ENCODE assay signal across 11 mouse cellular contexts in genomic region chr4:89446765-89447487, GRCm38 (mm10).
DNase-seq lines count a peak whose midpoint lies in the region; ATAC-seq and TF ChIP-seq lines count a peak whose summit lies in the region.
"Had no signal": no experiment of that assay in that cellular context is flagged by ENCODE, and none has a peak within 500 bp of the region (broad histone marks: within the 10 kb centered on the region; RNA-seq: fewer than 3 reads in every experiment).

No protein-coding gene starts in this region.

- H3K9ac ChIP-seq in forebrain, embryonic 11.5 days (ENCODE audit: low read length): no peak overlapping the region
- no peak overlapping the region for H3K9ac ChIP-seq in forebrain, embryonic 15.5 days (replicated peaks)
- H3K9ac ChIP-seq: heart, embryonic 13.5 days; neural tube, embryonic 15.5 days had no signal

- H3K27me3 ChIP-seq in forebrain, embryonic 11.5 days (ENCODE audit: control insufficient read depth, insufficient read depth, low read length): no peaks in the 10 kb centered on the region
- H3K27me3 ChIP-seq in forebrain, embryonic 15.5 days: no peaks in the 10 kb centered on the region
- H3K27me3 ChIP-seq: heart, embryonic 13.5 days; neural tube, embryonic 15.5 days had no signal

- no peaks in the 10 kb centered on the region for H3K9me3 ChIP-seq in forebrain, embryonic 11.5 days (ENCODE audit: control insufficient read depth, low read length)
- no peaks in the 10 kb centered on the region for H3K9me3 ChIP-seq in forebrain, embryonic 15.5 days
- H3K9me3 ChIP-seq: heart, embryonic 13.5 days; neural tube, embryonic 15.5 days had no signal

- H3K4me3 ChIP-seq in forebrain, embryonic 11.5 days (ENCODE audit: low read depth, low read length): no peak overlapping the region
- H3K4me3 ChIP-seq in forebrain, embryonic 15.5 days: no peak overlapping the region
- H3K4me3 ChIP-seq in layer of hippocampus, adult 2 months: no peak overlapping the region
- H3K4me3 ChIP-seq: heart, embryonic 13.5 days; neural tube, embryonic 15.5 days had no signal

- H3K36me3 ChIP-seq in forebrain, embryonic 11.5 days (ENCODE audit: control insufficient read depth, insufficient read depth, low read length): no peaks in the 10 kb centered on the region
- H3K36me3 ChIP-seq in forebrain, embryonic 15.5 days: no peaks in the 10 kb centered on the region
- H3K36me3 ChIP-seq: heart, embryonic 13.5 days; neural tube, embryonic 15.5 days had no signal

- no peak overlapping the region for H3K27ac ChIP-seq in forebrain, embryonic 11.5 days (ENCODE audit: low read depth, low read length)
- no peak overlapping the region for H3K27ac ChIP-seq in forebrain, embryonic 15.5 days (replicated peaks)
- H3K27ac ChIP-seq in layer of hippocampus, adult 2 months: no peak overlapping the region; the same call in 1 of the 2 replicates
- H3K27ac ChIP-seq: heart, embryonic 13.5 days; neural tube, embryonic 15.5 days had no signal

- TF ChIP-seq CTCF in layer of hippocampus, adult 2 months (conservative IDR thresholded peaks at IDR 0.05): peak; percentile 66

- no peaks in the 10 kb centered on the region for H3K4me1 ChIP-seq in forebrain, embryonic 11.5 days (replicated peaks; ENCODE audit: control insufficient read depth, insufficient read depth, low read length)
- H3K4me1 ChIP-seq in forebrain, embryonic 15.5 days: peaks cover 6% of the 10 kb centered on the region; the same call in 1 of the 2 replicates
- H3K4me1 ChIP-seq: neural tube, embryonic 15.5 days had no signal

- ATAC-seq in forebrain, embryonic 11.5 days (replicated peaks; ENCODE audit: low FRiP score): 0 out of 2 replicates have a peak, but pooled peaks have one; percentile 39
- ATAC-seq in forebrain, embryonic 15.5 days (replicated peaks): no peak

- DNase-seq in forebrain, embryonic 11.5 days (ENCODE audit: low spot score): no peak
- DNase-seq in layer of hippocampus, adult 2 months (ENCODE audit: low spot score in 2 of 2): no peak
- no peak for DNase-seq in layer of hippocampus, postnatal 10 days (ENCODE audit: low spot score in 2 of 2)
- DNase-seq in R1 (ENCODE audit: low read depth, low spot score): peak; percentile 49
- DNase-seq in cerebellum, postnatal 36 days: peak; percentile 5 to 41
- no peak for DNase-seq in T-cell, adult 2 months (ENCODE audit: low spot score)
- no peak for DNase-seq in heart, postnatal 25 days (ENCODE audit: low spot score)
- DNase-seq: thymus, adult 18-20 months had no signal

- 61% methylated on average over 8 of the region's 8 CpGs for WGBS in forebrain, embryonic 11.5 days
- WGBS in forebrain, embryonic 15.5 days: 50% methylated on average over 8 of the region's 8 CpGs

- intact Hi-C loops in heart, postnatal 25 days (cut with DNase I): no loop called here

- H3K4me2 ChIP-seq in forebrain, embryonic 11.5 days (ENCODE audit: low read depth, low read length, severe bottlenecking): no peak overlapping the region
- no peak overlapping the region for H3K4me2 ChIP-seq in forebrain, embryonic 15.5 days (replicated peaks)
- H3K4me2 ChIP-seq: neural tube, embryonic 15.5 days had no signal

Comparison
In these comparisons a context has a peak if more than half of its experiments do, and no peak if none do; other contexts are left out.
1. DNase-seq: peak in R1 (single experiment) and cerebellum, postnatal 36 days (2 of 2); none in forebrain, embryonic 11.5 days (single experiment), layer of hippocampus, adult 2 months (0 of 2), layer of hippocampus, postnatal 10 days (0 of 2), T-cell, adult 2 months (single experiment) and heart, postnatal 25 days (single experiment).